Mouse (Mus musculus) liver, adult 2 months (tissue): ENCODE data around the gene Wwox. TPM values are rescaled to one million over a fixed set of nuclear protein-coding genes. Genes with fewer than 3 reads are reported as not detected.

Experiments used
- DNase-seq: peaks from one replicate; pipeline ENCODE4 v3.0.0-alpha.2; 2011; ENCODE audit warnings: low read depth, low spot score; ENCODE audit errors: extremely low read depth
- H3K27ac ChIP-seq: fragments of 200-500 bp; replicated peaks from 2 replicates; pipeline ENCODE4 v1.5.1; 2012; ENCODE audit warnings: low read depth, mild to moderate bottlenecking, control low read depth, inconsistent platforms, low read length; ENCODE audit not compliant: insufficient read depth
- H3K27me3 ChIP-seq: fragments of 200-500 bp; 2 replicates; pipeline ENCODE4 v1.6.1; 2012; ENCODE audit warnings: mild to moderate bottlenecking, moderate library complexity, low read length, inconsistent platforms; ENCODE audit not compliant: control insufficient read depth, insufficient read depth
- H3K36me3 ChIP-seq: fragments of 200-500 bp; 2 replicates; pipeline ENCODE4 v1.6.1; 2012; ENCODE audit warnings: low read length, inconsistent platforms; ENCODE audit not compliant: control insufficient read depth, insufficient read depth
- H3K4me1 ChIP-seq: fragments of 200-500 bp; 2 replicates; pipeline ENCODE4 v1.6.1; 2011; ENCODE audit warnings: low read length; ENCODE audit not compliant: control insufficient read depth, insufficient read depth
- H3K4me3 ChIP-seq: fragments of 200-500 bp; 2 replicates; pipeline ENCODE4 v1.5.1; 2011; ENCODE audit warnings: low read depth, mild to moderate bottlenecking, control low read depth, low read length, moderate library complexity; ENCODE audit not compliant: insufficient read depth
- H3K79me2 ChIP-seq: fragments of 200-500 bp; 2 replicates; pipeline ENCODE4 v1.6.1; 2012; ENCODE audit warnings: inconsistent platforms, mild to moderate bottlenecking, low read length, moderate library complexity; ENCODE audit not compliant: control insufficient read depth, insufficient read depth
- H3K9ac ChIP-seq: fragments of 200-500 bp; 2 replicates; pipeline ENCODE4 v1.6.1; 2012; ENCODE audit warnings: low read depth, mild to moderate bottlenecking, control low read depth, inconsistent platforms, low read length
- CTCF ChIP-seq: fragments of 200-500 bp; IDR thresholded peaks from 2 replicates; pipeline ENCODE4 v1.5.1; 2011; ENCODE audit warnings: low read depth, low read length, control low read depth
- POLR2A ChIP-seq: fragments of 200-500 bp; IDR thresholded peaks from 2 replicates; pipeline ENCODE4 v1.6.1; 2011; ENCODE audit warnings: low read length, control low read depth; ENCODE audit not compliant: insufficient read depth; ENCODE audit errors: extremely low read depth
- WGBS: fragments of 180-500 bp; shearing (Covaris S2); methylation state at CpG from one replicate; pipeline ENCODE4 v1.1.7; 2018; 5-methylcytosine and 5-hydroxymethylcytosine counted together
- polyA plus RNA-seq: library from polyadenylated mRNA; depleted of rRNA; stranded (reverse); fragments of >200 nt; gene quantifications from 2 replicates; pipeline ENCODE4 v1.2.3, GENCODE M21; 2012
- total RNA-seq: library from RNA; depleted of rRNA; stranded (reverse); fragments of >200 nt; gene quantifications from 2 replicates; pipeline ENCODE4 v1.2.3, GENCODE M21; 2014

Wwox gene
- total and polyA plus RNA-seq, 2 experiments = 7.2 to 10.0 TPM

- Histone ChIP-seq H3K79me2 (no peaks in the 10 kb centered on the region), H3K27me3 (no peaks in the 10 kb centered on the region), H3K9ac (no peak overlapping the region), H3K4me1 (no peaks in the 10 kb centered on the region), H3K36me3 (no peaks in the 10 kb centered on the region), H3K27ac (no peak overlapping the region), H3K4me3 (no peak overlapping the region)
- no peak for DNase-seq
- WGBS = 66% methylated on average over 7 of the region's 7 CpGs
- TF ChIP-seq CTCF (no peak), POLR2A (no peak)
Measured at GRCm38 (mm10) chr8:115045746-115046145, 606.3 kb downstream of the Wwox start.

- peak; percentile 24 for DNase-seq
- Histone ChIP-seq H3K4me1 (no peaks in the 10 kb centered on the region), H3K27me3 (no peaks in the 10 kb centered on the region), H3K79me2 (no peaks in the 10 kb centered on the region), H3K4me3 (no peak overlapping the region), H3K36me3 (no peaks in the 10 kb centered on the region), H3K9ac (no peak overlapping the region), H3K27ac (no peak overlapping the region)
- TF ChIP-seq CTCF (no peak), POLR2A (no peak)
- WGBS = 45% methylated on average over 4 of the region's 4 CpGs
Measured at GRCm38 (mm10) chr8:115046496-115046895, 607.0 kb downstream of the Wwox start.

- Histone ChIP-seq H3K79me2 (no peaks in the 10 kb centered on the region), H3K9ac (no peak overlapping the region), H3K27ac (no peak overlapping the region), H3K4me3 (no peak overlapping the region), H3K4me1 (no peaks in the 10 kb centered on the region), H3K36me3 (no peaks in the 10 kb centered on the region), H3K27me3 (no peaks in the 10 kb centered on the region)
- TF ChIP-seq CTCF (no peak), POLR2A (no peak)
- DNase-seq = no peak
- WGBS = 88% methylated on average over 12 of the region's 12 CpGs
Measured at GRCm38 (mm10) chr8:115058193-115058835, 618.9 kb downstream of the Wwox start.

- no peak for DNase-seq
- H3K4me1 ChIP-seq = no peaks in the 10 kb centered on the region
- H3K27me3 ChIP-seq = no peaks in the 10 kb centered on the region
- no peak overlapping the region for H3K27ac ChIP-seq
- WGBS = 95% methylated on average over 5 of the region's 5 CpGs
- no peak overlapping the region for H3K4me3 ChIP-seq
- H3K9ac ChIP-seq = no peak overlapping the region
- H3K36me3 ChIP-seq = no peaks in the 10 kb centered on the region
- TF ChIP-seq POLR2A (no peak), CTCF (no peak)
- no peaks in the 10 kb centered on the region for H3K79me2 ChIP-seq
Measured at GRCm38 (mm10) chr8:115063623-115064022, 624.2 kb downstream of the Wwox start.

- H3K36me3 ChIP-seq = no peaks in the 10 kb centered on the region
- H3K4me3 ChIP-seq = no peak overlapping the region
- H3K4me1 ChIP-seq = peaks cover 2% of the 10 kb centered on the region; the same call in 1 of the 2 replicates
- TF ChIP-seq CTCF = no peak
- TF ChIP-seq POLR2A = no peak
- H3K27ac ChIP-seq = no peak overlapping the region
- no peaks in the 10 kb centered on the region for H3K79me2 ChIP-seq
- WGBS = 93% methylated on average over 15 of the region's 15 CpGs
- no peak overlapping the region for H3K9ac ChIP-seq
- H3K27me3 ChIP-seq = no peaks in the 10 kb centered on the region
- DNase-seq = no peak
Measured at GRCm38 (mm10) chr8:115064691-115065090, 625.2 kb downstream of the Wwox start.

- 75% methylated on average over 7 of the region's 7 CpGs for WGBS
- Histone ChIP-seq H3K9ac (no peak overlapping the region), H3K4me3 (no peak overlapping the region), H3K27me3 (no peaks in the 10 kb centered on the region), H3K36me3 (no peaks in the 10 kb centered on the region), H3K27ac (no peak overlapping the region), H3K79me2 (no peaks in the 10 kb centered on the region), H3K4me1 (peaks cover 2% of the 10 kb centered on the region; the same call in 1 of the 2 replicates)
- DNase-seq = no peak
- TF ChIP-seq CTCF = no peak
- TF ChIP-seq POLR2A = no peak
Measured at GRCm38 (mm10) chr8:115065386-115065785, 625.9 kb downstream of the Wwox start.
